Mouse (Mus musculus): ENCODE measurements around the gene Kcnk12. TPM values are rescaled to one million over a fixed set of nuclear protein-coding genes. Genes with fewer than 3 reads are reported as not detected.

Kcnk12 gene
- polyA plus RNA-seq, 1 experiment from 2014 or later = not detected

- DNase-seq (ENCODE audit: low spot score) = no peak
These were observed 16.6 kb downstream of the Kcnk12 start for GRCm38 (mm10) chr17:87781244-87781643.

GRCm38 (mm10) chr17:87780164-87780563 lies 17.6 kb downstream of the Kcnk12 start:
- no peak overlapping the region for H3K4me3 ChIP-seq
- 57% methylated on average over 2 of the region's 2 CpGs for WGBS

More at GRCm38 (mm10) chr17:87781244-87781643, 16.6 kb downstream of the Kcnk12 start:
- Histone ChIP-seq H3K27ac (no peak overlapping the region), H3K9me3 (replicated peaks) (no peaks in the 10 kb centered on the region), H3K36me3 (no peaks in the 10 kb centered on the region), H3K27me3 (ENCODE audit: low read depth, poor library complexity, severe bottlenecking) (no peaks in the 10 kb centered on the region), H3K4me3 (no peak overlapping the region), H3K4me1 (peaks cover 7% of the 10 kb centered on the region)
- WGBS = 95% methylated on average over 5 of the region's 5 CpGs

GRCm38 (mm10) chr17:87774982-87775381 lies 22.8 kb downstream of the Kcnk12 start:
- WGBS = 83% methylated on average over 8 of the region's 8 CpGs
- Histone ChIP-seq H3K27ac (no peak overlapping the region), H3K9me3 (replicated peaks) (no peaks in the 10 kb centered on the region)

More at GRCm38 (mm10) chr17:87780164-87780563, 17.6 kb downstream of the Kcnk12 start:
- no peaks in the 10 kb centered on the region for H3K36me3 ChIP-seq
- no peaks in the 10 kb centered on the region for H3K9me3 ChIP-seq (replicated peaks)
- H3K4me1 ChIP-seq = peaks cover 7% of the 10 kb centered on the region
- no peak overlapping the region for H3K27ac ChIP-seq
- H3K27me3 ChIP-seq (ENCODE audit: low read depth, poor library complexity, severe bottlenecking) = no peaks in the 10 kb centered on the region
- DNase-seq (ENCODE audit: low spot score) = no peak

GRCm38 (mm10) chr17:87773175-87773574 lies 24.6 kb downstream of the Kcnk12 start:
- no peak for DNase-seq (ENCODE audit: low spot score)
- Histone ChIP-seq H3K36me3 (no peaks in the 10 kb centered on the region), H3K27me3 (ENCODE audit: low read depth, poor library complexity, severe bottlenecking) (no peaks in the 10 kb centered on the region), H3K27ac (no peak overlapping the region), H3K9me3 (replicated peaks) (no peaks in the 10 kb centered on the region), H3K4me1 (no peaks in the 10 kb centered on the region), H3K4me3 (no peak overlapping the region)
- WGBS = 81% methylated on average over 3 of the region's 3 CpGs

More at GRCm38 (mm10) chr17:87774982-87775381, 22.8 kb downstream of the Kcnk12 start:
- no peak for DNase-seq (ENCODE audit: low spot score)
- no peaks in the 10 kb centered on the region for H3K27me3 ChIP-seq (ENCODE audit: low read depth, poor library complexity, severe bottlenecking)
- H3K4me3 ChIP-seq = no peak overlapping the region
- no peaks in the 10 kb centered on the region for H3K36me3 ChIP-seq
- H3K4me1 ChIP-seq = peaks cover 3% of the 10 kb centered on the region

- no peaks in the 10 kb centered on the region for H3K27me3 ChIP-seq (ENCODE audit: low read depth, poor library complexity, severe bottlenecking)
- DNase-seq (ENCODE audit: low spot score) = no peak
- H3K9me3 ChIP-seq (replicated peaks) = no peaks in the 10 kb centered on the region
- H3K36me3 ChIP-seq = no peaks in the 10 kb centered on the region
- H3K4me1 ChIP-seq = no peaks in the 10 kb centered on the region
- H3K27ac ChIP-seq = no peak overlapping the region
- 46% methylated on average over 5 of the region's 5 CpGs for WGBS
- H3K4me3 ChIP-seq = no peak overlapping the region
These were observed 27.0 kb downstream of the Kcnk12 start for GRCm38 (mm10) chr17:87770766-87771165.

- H3K36me3 ChIP-seq = no peaks in the 10 kb centered on the region
- no peak overlapping the region for H3K27ac ChIP-seq
- no peaks in the 10 kb centered on the region for H3K27me3 ChIP-seq (ENCODE audit: low read depth, poor library complexity, severe bottlenecking)
- 87% methylated on average over 6 of the region's 6 CpGs for WGBS
- no peak overlapping the region for H3K4me3 ChIP-seq
- DNase-seq (ENCODE audit: low spot score) = no peak
- H3K9me3 ChIP-seq (replicated peaks) = no peaks in the 10 kb centered on the region
- no peaks in the 10 kb centered on the region for H3K4me1 ChIP-seq
These were observed 30.9 kb downstream of the Kcnk12 start for GRCm38 (mm10) chr17:87766888-87767287.

- no peak for DNase-seq (ENCODE audit: low spot score)
- H3K4me3 ChIP-seq = no peak overlapping the region
These were observed 32.8 kb downstream of the Kcnk12 start for GRCm38 (mm10) chr17:87765031-87765430.

GRCm38 (mm10) chr17:87763146-87763545 lies 34.6 kb downstream of the Kcnk12 start:
- no peaks in the 10 kb centered on the region for H3K9me3 ChIP-seq (replicated peaks)
- DNase-seq (ENCODE audit: low spot score) = no peak
- no peaks in the 10 kb centered on the region for H3K4me1 ChIP-seq
- no peak overlapping the region for H3K4me3 ChIP-seq
- 59% methylated on average over 7 of the region's 7 CpGs for WGBS
- no peaks in the 10 kb centered on the region for H3K36me3 ChIP-seq
- H3K27me3 ChIP-seq (ENCODE audit: low read depth, poor library complexity, severe bottlenecking) = no peaks in the 10 kb centered on the region
- no peak overlapping the region for H3K27ac ChIP-seq

More at GRCm38 (mm10) chr17:87765031-87765430, 32.8 kb downstream of the Kcnk12 start:
- H3K4me1 ChIP-seq = no peaks in the 10 kb centered on the region
- WGBS = 94% methylated on average over 11 of the region's 11 CpGs
- no peaks in the 10 kb centered on the region for H3K36me3 ChIP-seq
- no peak overlapping the region for H3K27ac ChIP-seq
- H3K27me3 ChIP-seq (ENCODE audit: low read depth, poor library complexity, severe bottlenecking) = no peaks in the 10 kb centered on the region
- no peaks in the 10 kb centered on the region for H3K9me3 ChIP-seq (replicated peaks)

- H3K27me3 ChIP-seq (ENCODE audit: low read depth, poor library complexity, severe bottlenecking) = no peaks in the 10 kb centered on the region
- no peak for DNase-seq (ENCODE audit: low spot score)
- no peak overlapping the region for H3K4me3 ChIP-seq
- no peaks in the 10 kb centered on the region for H3K9me3 ChIP-seq (replicated peaks)
- H3K27ac ChIP-seq = no peak overlapping the region
- H3K4me1 ChIP-seq = no peaks in the 10 kb centered on the region
- H3K36me3 ChIP-seq = no peaks in the 10 kb centered on the region
- 92% methylated on average over 4 of the region's 4 CpGs for WGBS
These were observed 37.5 kb downstream of the Kcnk12 start for GRCm38 (mm10) chr17:87760315-87760714.

- Histone ChIP-seq H3K4me1 (peaks cover 20% of the 10 kb centered on the region), H3K9me3 (replicated peaks) (peaks cover 3% of the 10 kb centered on the region; the same call in 1 of the 2 replicates), H3K4me3 (peak overlapping the region; percentile 64), H3K36me3 (no peaks in the 10 kb centered on the region), H3K27me3 (ENCODE audit: low read depth, poor library complexity, severe bottlenecking) (peaks cover 71% of the 10 kb centered on the region), H3K27ac (peak overlapping the region; percentile 50; the same call in 1 of the 2 replicates)
- peak; percentile 70 for DNase-seq (ENCODE audit: low spot score)
- 3% methylated on average over 101 of the region's 101 CpGs for WGBS
These were observed 51.6 kb downstream of the Kcnk12 start for GRCm38 (mm10) chr17:87745926-87746888.

GRCm38 (mm10) chr17:87744985-87745925 lies 52.5 kb downstream of the Kcnk12 start:
- H3K27me3 ChIP-seq (ENCODE audit: low read depth, poor library complexity, severe bottlenecking) = peaks cover 71% of the 10 kb centered on the region
- no peak for DNase-seq (ENCODE audit: low spot score)
- 12% methylated on average over 32 of the region's 32 CpGs for whole genome bisulfite sequencing
- no peaks in the 10 kb centered on the region for H3K36me3 ChIP-seq
- H3K4me3 ChIP-seq = peak overlapping the region; percentile 64
- peaks cover 3% of the 10 kb centered on the region; the same call in 1 of the 2 replicates for H3K9me3 ChIP-seq (replicated peaks)
- peaks cover 20% of the 10 kb centered on the region for H3K4me1 ChIP-seq
- H3K27ac ChIP-seq = peak overlapping the region; percentile 50; the same call in 1 of the 2 replicates

- peaks cover 33% of the 10 kb centered on the region for H3K27me3 ChIP-seq (ENCODE audit: low read depth, poor library complexity, severe bottlenecking)
- WGBS = 41% methylated on average over 1 of the region's 1 CpGs
- H3K27ac ChIP-seq = no peak overlapping the region
- no peaks in the 10 kb centered on the region for H3K36me3 ChIP-seq
- DNase-seq (ENCODE audit: low spot score) = no peak
- H3K9me3 ChIP-seq (replicated peaks) = no peaks in the 10 kb centered on the region
- H3K4me3 ChIP-seq = no peak overlapping the region
- H3K4me1 ChIP-seq = peaks cover under 1% of the 10 kb centered on the region
These were observed 58.0 kb downstream of the Kcnk12 start for GRCm38 (mm10) chr17:87739835-87740234.
